Mouse (Mus musculus) heart, adult 10 weeks (tissue): ENCODE data around the gene Cyp4x1. TPM values are rescaled to one million over a fixed set of nuclear protein-coding genes. Genes with fewer than 3 reads are reported as not detected.

Experiments
- polyA plus RNA-seq: library from polyadenylated mRNA; stranded (reverse); fragments of 350-450 nt; fragmentation: Illumina TruSeq; extraction: RNeasy Lipid Tissue Mini Kit (QIAGEN cat#74804); gene quantifications from one replicate; pipeline ENCODE4 v1.2.3, GENCODE M21; 2014; ENCODE audit warnings: low read depth, low replicate concordance

Cyp4x1 gene
- polyA plus RNA-seq, result not detected

GRCm38 (mm10) chr4:115133621-115134295 lies at the start of gene Cyp4x1:
TSS of gene Cyp4x1 (minus strand) at chr4:115134281.

GRCm38 (mm10) chr4:115088611-115089338 lies 45.3 kb downstream of the Cyp4x1 start, which contains the start of gene Pdzk1ip1:
TSS of gene Pdzk1ip1 (plus strand) at chr4:115088708.

GRCm38 (mm10) chr4:115056371-115056920 lies 77.6 kb downstream of the Cyp4x1 start, which contains the start of gene Tal1:
TSS of gene Tal1 (plus strand) at chr4:115056426.

Other genes starting within 250 kb of the Cyp4x1 start
- 0.21 TPM for gene Foxd2, start 225.4 kb downstream of the Cyp4x1 start, polyA plus RNA-seq
- not detected for gene Foxe3, start 208.3 kb downstream of the Cyp4x1 start, polyA plus RNA-seq
- gene Cmpk1, start 147.0 kb downstream of the Cyp4x1 start, polyA plus RNA-seq, result 37.5 TPM
- 0.08 TPM for gene Stil, start 134.1 kb downstream of the Cyp4x1 start, polyA plus RNA-seq
- 3.7 TPM for gene Tal1, start 77.9 kb downstream of the Cyp4x1 start, polyA plus RNA-seq
- gene Pdzk1ip1, start 45.6 kb downstream of the Cyp4x1 start, polyA plus RNA-seq, result not detected
- gene Cyp4a29, start 107.8 kb upstream of the Cyp4x1 start, polyA plus RNA-seq, result not detected
- gene Cyp4a12a, start 164.8 kb upstream of the Cyp4x1 start, polyA plus RNA-seq, result not detected